Mouse (Mus musculus) layer of hippocampus, adult 9-11 months (tissue): ENCODE results near the gene Sh3kbp1.
A peak's percentile ranks its signal among the peaks of the same experiment; 100 is the strongest.

Experiments used
- DNase-seq: peaks from one replicate; pipeline ENCODE4 v3.0.0; 2022

Sh3kbp1 gene

DNA sequence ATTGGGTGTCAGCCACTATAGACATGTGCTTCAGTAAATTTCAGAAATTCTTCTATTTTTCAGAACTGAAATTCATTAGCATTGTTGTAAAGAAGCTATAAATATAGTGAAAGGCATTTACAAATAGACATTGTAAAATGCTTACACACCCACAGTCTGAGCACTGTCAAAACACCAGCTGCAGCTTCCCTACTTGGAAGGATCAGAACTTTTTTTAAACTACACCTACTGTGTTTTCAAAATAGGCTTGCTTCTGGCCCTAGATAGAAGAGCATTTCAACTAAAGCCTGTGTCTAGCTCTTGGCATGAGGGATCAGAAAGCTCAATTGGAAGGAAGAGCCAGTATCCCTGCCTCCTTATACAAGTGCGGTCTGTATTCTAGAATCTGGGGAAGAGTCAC is 305.0 kb downstream of the Sh3kbp1 start:
- DNase-seq: peak; percentile 13

DNA sequence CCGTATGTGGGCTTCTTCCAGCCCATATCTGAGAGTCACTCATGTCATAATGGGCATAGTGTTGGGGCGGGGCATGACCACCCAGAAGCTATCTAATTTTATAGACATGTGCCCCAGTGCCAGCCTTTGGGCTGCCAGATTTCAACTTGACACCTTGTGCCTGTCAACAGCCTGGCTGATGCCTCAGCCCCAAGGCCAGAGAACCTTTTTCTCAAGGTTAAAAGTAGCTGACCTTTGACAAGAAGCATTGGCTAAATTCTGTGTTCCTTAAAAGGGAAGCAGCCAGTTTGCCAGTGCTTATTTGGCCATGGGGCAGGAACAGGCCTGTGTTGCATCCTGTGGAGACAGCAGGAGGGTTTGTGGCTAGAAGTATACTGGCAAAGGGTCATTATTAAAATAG is 315.5 kb downstream of the Sh3kbp1 start:
- DNase-seq: no peak

DNA sequence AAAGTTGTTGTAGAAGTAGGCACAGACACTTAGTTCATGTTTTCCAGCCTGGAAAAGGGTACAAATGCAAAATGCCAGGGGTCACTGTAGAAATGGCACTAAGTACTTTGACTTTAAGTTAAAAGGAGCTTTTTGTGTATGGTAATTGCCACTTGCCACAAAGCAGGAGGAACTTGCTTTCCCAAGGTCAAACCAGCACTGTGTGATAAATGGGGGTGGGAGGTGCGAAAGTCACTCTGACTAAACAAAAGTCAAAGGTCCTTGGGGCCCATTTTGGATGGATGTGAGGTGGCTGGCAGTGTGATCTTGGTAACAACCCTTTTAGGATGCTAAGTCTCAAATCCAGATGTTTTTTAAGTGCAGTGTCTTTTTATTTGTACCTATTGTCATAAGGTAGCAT is 316.5 kb downstream of the Sh3kbp1 start:
- no peak for DNase-seq

DNA sequence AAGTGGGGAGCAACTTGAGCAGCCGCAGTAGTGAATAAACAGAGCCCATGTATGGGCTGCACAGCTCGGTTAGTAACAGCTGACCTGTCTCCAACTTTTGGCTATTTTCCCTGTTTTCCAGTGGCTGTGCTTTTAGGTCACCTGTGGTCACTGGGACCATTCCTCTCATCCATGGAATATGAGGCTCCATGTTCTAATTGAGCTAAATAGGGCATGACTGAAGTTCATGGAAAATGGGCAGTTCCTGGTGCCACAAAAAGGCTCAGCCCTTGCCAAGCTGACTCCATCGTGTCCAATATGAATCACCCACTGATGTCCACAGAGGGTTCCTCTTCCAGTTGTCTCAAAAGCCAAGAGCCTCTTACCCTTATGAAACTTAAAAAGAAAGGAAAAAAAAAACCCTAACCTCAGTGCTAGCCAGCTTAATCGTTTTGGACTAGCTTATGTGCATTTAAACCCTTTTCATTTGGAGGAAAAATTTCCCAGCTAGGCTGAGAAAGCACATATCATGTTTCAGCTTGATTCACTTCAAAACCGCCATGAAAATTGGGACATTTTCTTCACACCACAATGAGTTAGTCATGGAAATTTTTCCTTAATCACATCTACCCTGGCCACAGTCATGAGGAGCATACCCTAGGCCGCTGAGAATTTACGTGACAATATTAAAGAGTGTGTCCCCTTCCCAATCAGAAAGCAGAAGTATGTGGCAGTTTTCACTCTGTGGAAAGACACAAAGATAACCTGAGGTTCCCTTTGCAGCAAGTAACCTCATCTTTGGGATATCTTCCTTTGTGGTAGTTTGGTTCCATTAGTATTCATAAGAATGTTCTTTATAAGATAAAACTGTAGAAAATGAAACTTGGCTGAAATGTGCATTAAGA is 326.7 kb downstream of the Sh3kbp1 start:
- DNase-seq: no peak

DNA sequence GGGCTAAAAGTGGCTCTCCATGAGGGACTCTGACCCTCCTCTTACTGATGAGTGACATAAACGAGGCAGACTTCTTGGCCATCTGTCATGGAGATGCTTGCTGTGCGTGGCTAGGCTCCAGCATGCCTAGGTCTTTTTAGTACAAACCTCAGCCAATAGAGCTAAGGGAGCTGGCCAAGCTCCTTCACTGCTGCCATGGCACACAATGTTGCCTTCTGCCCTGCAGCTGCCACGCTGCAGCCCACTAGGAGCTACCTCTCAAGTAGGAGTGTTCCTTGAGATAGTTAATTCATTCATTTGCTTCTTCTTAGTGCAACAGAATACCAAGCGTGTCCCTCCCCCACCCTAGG is 327.3 kb downstream of the Sh3kbp1 start:
- no peak for DNase-seq

DNA sequence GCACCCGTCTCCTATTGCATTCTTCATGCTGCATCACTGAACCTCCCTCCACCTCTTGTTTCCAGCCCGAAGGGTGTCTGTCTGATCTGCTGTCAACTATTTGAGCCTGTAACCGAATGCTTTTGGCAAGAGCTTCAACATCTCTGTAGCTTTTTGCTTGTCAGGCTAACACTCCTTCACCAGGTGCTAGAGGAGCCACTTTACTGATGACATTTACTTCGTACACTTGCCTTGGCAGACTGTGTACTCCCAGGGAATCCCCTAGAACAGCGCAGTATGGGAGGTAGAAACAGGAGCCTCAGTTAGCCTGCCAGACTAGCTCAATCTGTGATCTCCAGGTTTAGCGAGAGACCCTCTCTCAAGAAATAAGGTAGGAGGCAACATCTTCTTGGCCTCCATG is 328.4 kb downstream of the Sh3kbp1 start:
- DNase-seq: no peak

DNA sequence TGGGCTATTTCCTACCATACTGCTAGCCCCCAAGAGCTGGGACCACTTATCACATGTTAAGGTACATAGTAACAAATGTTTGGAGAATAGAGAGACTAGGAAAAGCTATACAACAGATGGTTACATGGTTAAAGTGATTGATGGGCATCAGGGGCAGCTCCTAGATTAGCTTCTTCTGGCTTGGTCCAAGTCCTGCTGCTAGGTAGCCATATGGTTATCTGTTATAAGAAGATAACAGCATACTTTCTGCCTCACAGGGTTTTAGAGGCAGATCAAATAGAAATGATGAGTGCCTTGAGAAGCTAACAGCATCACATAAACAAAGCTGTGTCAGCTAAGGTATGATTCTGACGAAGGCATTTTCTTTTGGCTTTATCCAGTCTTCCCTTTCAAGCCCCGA is 334.3 kb downstream of the Sh3kbp1 start:
- no peak for DNase-seq

DNA sequence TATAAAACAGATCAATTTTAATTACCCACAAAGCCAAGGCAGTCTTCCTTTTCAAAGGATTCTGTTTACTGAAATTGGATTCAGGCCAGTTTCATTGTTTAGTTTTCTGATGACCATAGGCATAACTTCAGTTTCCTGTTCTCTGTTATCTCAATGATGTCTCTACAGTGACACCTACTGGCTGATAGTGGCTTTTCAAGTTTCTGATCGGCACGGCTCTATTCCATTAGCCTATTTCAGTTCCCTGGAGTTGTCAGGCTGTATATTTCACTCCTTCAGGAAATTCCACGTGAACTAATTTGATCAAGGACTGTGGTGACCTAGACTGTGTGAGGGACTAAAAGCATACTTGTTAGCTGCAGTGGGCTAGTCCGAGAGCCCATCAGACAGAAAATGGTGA is 336.2 kb downstream of the Sh3kbp1 start:
- DNase-seq: peak; percentile 51

DNA sequence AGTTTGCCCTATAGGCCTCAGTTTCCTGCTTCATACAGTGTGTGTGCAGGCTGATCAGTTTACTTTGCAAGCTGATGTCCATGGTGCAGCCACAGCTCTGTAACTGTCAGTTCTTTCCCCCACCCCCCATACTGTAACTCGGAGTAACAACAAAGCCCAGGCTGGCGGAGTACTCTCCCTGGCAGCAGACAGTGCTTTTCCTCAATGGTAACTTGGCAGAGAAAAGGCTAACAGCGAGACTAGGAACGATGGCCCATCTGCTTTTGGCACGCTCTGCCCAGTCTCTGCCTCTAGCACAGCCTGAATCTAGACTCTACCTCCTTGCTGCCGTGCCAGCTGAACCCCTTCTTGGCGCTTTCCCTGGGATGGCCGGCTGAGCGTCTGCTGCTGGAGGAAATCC is 336.9 kb downstream of the Sh3kbp1 start:
- DNase-seq: peak; percentile 58

DNA sequence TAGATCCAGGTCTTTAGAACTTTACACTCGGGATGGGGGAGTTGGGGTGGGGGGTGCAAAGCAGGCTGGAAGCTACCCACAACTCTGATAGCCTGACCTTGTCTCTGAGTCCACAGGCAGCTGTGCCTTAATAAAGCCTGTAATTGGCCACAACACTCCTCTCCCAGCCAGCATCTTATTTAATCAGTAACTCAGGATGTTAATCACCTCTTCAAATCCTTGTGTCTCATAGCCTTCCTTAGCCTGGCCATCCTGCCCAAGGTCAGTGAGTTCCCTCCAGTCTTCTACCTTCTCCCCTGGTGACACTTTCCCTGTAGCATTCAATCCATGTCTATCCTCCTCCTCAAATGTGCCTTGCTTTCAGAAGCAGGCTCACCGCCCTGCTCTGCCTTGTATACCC is 342.0 kb downstream of the Sh3kbp1 start:
- DNase-seq: no peak

DNA sequence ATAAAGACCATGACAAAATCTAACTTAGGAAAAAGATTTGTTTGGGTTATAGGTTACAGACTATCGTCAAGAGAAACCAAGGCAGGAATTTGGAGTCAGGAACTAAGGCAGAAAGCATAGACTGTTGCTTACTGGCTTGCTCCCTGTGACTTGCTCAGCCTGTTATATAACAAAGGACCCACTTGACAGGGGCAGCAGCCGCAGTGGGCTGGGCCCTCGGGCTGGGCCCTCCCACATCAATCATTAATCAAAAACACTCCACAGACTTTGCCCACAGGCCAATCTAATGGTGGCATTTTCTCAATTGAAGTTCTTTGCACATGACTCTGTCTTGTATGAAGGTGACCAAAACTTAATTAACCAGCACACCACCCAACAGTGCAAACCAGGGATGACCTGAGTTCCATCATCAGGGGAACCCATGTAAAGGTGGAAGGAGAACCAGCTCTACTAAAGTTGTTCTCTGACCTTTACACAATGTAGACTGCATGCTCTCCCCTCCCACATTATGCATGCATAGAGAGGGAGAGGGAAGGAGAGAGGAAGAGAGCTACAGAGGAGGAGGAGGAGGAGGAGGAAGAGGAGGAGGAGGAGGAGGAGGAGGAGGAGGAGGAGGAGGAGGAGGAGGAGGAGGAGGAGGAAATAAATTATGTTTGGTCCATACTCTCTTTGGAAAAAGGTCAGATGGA is 344.2 kb downstream of the Sh3kbp1 start:
- no peak for DNase-seq

DNA sequence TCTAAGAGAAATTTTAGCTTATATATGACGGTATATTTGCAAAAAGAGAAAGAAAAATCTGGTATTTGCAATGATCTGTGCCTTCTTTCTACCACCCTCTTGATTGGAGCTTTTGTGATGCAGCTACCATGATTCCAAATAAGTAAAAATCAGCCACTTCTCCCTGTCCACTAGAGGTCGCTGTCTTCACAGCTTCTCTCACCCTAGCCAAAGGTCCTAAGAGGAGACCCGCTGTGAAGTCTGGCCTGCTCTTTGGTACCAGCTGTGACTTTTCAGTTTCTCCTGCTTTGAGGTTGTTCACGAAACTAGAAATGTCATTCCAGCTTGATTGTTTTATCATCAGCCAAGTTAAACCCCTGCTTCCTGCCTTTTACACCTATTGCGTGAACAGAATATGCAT is 346.7 kb downstream of the Sh3kbp1 start:
- DNase-seq: no peak

DNA sequence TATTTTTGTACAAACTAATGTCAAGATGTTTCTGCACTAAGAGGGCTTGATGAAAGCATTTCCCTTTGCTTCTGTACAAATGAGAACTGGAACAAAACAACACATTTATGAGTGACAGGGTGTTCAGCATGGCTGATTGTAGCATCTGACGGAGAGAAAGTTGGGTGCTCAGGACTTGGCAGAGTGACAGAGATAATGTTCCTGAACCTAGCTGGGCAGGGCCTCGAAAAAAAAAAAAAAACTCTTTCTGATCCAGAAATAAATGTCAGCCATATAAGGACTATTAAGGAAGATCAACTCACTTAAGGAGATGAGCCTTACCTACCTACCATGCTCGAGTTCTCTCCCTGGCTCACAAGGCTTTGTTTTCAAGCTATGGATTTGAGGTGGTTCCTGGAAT is 349.2 kb downstream of the Sh3kbp1 start:
- DNase-seq: no peak

DNA sequence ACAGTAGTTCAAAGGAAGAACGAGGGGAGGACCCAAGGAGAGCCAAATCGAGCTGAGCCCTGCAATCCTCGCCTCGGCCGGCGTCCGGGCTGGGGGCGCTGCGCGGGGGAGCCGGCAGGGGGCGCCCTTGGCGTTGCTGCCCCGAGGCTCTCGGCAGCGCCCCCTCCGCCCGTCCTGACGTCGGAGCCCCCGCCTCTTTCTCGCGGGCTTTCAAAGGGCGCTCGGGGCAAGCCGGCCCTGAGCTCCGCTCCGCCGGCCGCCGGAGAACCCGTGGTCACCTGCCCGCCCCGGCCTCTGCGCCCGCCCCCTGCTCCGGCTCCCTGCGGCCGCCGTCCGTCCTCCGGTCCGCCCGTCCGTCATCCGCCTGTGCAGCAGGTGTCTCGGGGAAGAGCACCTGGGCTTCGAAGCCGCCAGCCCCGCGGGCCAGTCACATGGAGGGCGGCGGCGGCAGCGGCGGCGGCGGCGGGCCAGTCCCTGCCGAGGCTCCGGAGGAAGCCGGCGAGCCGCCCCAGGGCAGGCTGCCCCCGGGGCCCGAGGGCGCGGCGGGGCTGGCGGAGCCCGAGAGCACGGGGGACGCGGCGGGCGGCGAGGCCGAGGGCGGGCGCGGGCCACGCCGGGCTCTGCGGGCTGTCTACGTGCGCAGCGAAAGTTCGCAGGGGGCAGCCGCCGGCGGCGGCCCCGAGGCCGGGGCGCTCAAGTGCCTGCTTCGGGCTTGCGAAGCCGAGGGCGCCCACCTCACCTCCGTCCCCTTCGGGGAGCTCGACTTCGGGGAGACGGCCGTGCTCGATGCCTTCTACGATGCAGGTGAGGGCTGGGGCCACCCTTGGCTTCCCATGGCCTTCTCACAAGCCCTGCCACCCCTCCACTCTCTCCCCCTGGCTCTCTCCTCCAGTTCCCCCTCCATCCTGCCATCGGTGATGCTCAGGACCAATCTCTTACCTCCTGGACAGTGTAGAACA is 361.2 kb downstream of the Sh3kbp1 start, which contains the start of gene Map3k15:
TSS of gene Map3k15 (plus strand) at position 432 of the 959 bp plus-strand sequence.
- DNase-seq: no peak

DNA sequence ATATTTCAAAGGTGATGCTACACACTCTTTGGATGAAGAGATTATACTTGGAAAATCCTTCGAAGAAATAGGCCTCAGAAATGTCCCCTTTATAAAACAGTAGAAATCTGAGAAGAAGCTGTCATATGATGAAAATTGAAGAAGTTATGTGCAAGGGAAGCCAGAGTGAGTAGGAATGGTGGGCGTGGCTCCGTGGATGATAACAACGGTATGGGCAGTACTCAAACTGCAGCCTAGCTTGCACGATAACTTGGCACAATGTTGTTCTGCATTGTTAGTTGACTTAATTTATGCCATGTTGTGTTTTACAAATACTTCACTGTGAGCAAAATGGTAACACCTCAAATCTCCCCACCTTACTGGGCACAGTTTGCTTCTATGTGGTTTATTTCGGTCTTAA is 368.7 kb downstream of the Sh3kbp1 start:
- no peak for DNase-seq
